Mouse (Mus musculus): ENCODE results near the gene Tex47. TPM values are rescaled to one million over a fixed set of nuclear protein-coding genes. Genes with fewer than 3 reads are reported as not detected.
A peak's percentile ranks its signal among the peaks of the same experiment; 100 is the strongest.

Tex47 gene
- total RNA-seq (2021) = not detected
- long read RNA-seq, experiment 1 = 0 reads
- long read RNA-seq, experiment 2 = 0 reads

DNA sequence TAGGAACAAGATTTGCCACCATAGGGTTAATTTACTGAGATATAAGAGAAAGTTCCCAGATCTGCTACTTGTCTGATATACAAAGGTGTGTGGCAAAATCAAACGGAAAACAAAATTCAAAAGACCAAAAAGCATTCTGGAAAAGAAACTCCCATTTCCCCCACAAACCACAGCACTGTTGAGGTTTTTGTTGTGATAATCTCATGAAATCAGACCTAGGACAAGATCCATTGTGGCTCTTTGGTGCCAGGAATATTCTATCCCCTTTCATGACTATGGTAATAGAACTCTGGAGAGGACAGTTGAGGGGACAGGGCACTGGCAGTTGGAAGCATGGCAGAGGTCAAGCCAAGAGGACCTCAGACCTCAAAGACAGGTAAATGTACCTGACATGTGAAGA is at the start of gene Tex47:
Gene Tex47, plus strand, starts transcription at position 301 of the 400 bp plus-strand sequence.
- no peak for DNase-seq (ENCODE audit: low spot score in 2 of 2)

DNA sequence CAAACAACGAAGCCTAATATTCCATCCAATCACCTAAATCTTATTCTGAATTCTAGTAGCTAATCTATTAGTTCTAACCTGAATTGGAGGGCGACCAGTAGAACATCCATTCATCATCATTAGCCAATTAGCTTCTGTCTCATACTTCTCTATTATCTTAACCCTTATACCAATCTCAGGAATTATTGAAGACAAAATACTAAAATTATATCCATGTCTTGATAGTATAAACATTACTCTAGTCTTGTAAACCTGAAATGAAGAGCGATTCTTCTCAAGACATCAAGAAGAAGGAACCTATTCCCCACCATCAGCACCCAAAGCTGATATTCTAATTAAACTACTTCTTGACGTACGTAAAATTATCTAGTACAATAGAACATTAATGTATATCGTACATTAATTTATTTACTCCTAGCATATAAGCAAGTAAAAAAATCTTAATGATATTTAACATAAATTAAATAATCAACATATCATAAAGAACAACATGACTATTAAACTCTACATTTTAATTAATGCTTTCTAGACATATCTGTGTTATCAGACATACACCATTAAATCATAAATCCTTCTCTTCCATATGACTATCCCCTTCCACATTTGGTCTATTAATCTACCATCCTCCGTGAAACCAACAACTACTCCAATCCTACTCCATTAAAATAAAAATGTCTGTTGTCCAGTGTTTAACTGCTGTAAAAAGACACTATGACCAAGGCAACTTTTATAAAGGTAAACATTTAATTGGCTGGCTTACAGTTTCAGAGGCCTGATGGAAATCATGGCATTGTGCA is 27.1 kb upstream of the Tex47 start:
- DNase-seq (ENCODE audit: low spot score in 2 of 2) = no peak

DNA sequence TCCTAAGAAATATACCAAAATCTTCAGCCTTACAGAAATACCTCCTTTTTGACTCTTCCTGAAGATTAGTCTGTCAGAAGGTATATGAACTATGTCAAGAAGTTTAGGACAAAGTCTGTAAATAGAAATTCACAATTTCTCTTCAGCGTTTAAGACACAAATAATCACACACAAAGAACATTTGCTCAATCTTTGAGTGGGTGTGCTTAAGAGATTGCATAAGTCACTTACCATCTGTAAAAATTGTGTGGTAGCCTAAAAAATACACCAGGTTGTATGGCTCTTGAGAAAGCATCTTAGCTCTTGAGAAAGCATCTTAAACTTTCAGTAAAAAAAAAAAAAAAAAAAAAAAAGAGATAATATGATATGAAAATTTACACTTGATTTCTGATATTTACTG is 19.6 kb upstream of the Tex47 start:
- no peak for DNase-seq (ENCODE audit: low spot score in 2 of 2)

DNA sequence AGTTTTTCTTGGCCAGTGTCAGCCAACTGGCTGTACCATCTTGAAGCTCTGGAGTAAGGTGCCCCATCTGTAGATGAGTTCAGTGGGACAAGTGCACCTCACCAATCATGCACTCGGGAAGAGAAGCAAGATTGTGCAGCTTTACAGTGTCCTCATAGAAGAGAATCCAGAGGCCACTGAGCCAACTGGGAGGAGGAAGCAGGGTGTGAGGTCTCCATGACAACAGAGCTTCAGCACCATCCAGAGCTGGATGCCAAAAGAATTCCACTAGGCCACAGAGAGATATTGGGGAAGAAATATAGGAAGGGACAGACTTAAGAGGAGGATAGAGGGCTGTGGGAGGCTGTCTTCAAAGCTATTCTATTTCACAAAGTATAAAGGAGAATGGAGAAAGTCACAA is 950 bp upstream of the Tex47 start:
- no peak for DNase-seq (ENCODE audit: low spot score in 2 of 2)

DNA sequence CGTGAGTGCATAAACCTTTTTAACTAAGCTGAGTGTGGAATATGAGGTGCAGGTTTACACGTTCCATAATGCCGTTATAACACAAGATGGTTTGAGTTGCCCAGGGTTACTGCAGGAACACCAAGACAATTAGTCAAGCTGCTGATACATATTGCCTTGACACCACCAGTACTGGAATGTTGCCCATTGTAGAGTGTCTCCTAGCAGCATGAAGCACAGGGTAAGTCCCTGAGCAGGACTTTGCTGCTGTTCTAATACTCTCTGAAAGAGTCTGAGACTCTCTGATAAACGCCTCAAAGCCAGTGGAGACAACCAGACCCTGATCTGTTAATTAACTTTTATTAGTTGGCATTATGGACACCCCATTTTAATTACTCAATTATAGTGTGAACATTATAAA is 21.7 kb downstream of the Tex47 start:
- DNase-seq (ENCODE audit: low spot score in 2 of 2) = no peak

DNA sequence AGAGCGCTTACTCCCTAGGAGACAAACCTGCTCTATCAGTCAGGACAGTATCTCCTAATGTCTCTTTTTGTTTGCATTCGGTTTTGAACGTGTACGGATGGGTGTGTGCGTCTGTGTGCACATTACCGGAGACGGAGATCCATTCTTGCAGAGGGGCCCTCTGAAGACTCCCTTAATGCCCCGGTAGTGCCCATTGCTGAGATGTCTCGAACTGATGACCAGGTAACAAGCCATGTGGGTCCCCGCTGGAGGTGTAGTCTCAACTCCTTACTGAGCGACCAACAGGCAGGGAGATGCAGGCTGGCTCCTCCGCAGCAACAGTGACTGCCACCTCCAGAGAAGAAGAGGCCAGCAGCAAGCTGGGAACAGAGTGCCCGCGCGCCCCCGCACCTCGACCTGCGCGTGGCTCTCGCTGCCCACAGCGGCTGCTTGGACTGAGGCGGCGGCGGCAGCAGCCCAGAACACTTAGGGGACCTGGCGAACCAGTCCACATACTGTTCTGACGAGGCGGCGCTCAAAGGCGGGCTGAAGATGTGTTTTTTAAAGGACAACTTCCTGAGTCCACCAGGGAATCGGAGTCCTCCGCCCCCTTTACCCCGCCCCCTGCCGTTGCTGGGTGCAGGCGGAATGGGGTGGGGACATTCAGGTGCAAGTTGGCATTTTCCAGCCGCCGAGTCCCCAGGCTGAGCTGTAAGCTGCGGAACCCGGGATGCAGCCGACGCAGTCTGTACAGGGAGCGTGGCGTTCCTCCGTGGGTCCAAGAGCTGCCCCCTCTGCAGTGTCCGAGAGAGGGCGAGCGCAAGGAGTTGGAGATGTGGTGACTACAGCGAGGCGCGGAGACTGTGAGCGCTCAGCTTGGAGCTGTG is 40.5 kb downstream of the Tex47 start, which contains the start of gene Zfp804b:
Gene Zfp804b, minus strand, starts transcription at position 612 of the 866 bp plus-strand sequence.
- peak in 1 of 2 experiments; percentile 9 for DNase-seq (ENCODE audit: low spot score in 2 of 2)

DNA sequence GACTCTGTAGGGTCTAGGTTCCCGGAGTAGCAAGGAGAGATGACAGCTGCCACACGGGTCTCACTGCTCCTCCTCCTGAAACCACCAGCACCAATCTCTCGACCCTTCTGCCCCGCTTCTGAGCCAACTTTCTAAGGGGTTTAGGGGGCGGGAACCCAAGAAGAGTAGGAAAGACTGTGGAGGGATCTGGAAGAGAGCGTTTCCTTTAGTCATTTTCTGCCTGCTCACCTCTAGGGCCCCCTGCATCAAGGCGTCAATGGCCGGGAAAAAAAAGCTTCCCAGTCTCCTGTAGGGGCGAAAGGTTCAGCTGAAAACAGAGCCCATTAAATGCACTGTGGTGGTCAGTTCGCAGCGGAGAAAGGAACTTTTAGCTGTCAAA is 41.1 kb downstream of the Tex47 start:
- DNase-seq (ENCODE audit: low spot score in 2 of 2) = no peak

Other genes with a start within 250 kb of the Tex47 start
- under 1 TPM; 0.59 to 0.64 TPM for gene Zfp804b, start 40.6 kb downstream of the Tex47 start, total RNA-seq (2021)